Mouse (Mus musculus) cerebellum, adult 8-10 months (tissue): Measurements from ENCODE around the gene Mkln1.

Source experiments
- DNase-seq: peaks from one replicate; pipeline ENCODE4 v3.0.0; 2022

Gene Mkln1

DNA sequence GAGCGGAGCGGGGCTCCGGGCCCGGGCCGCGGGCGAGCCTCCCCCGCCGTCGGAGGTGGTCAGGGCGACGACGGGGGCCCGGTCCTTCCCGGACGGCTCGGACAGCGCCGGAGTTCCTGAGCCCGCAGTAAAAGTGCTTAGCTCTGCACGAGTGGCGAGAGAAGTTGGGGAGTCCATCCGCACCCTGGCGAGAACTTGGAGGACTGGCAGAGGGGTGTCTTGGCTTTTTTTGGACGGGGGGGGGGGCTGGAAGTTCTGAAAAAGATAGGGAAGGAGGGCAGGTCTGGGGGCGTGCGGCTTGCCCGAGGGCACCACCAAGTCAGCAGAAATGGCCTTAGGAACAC is 643 bp downstream of the Mkln1 start:
- no peak for DNase-seq

DNA sequence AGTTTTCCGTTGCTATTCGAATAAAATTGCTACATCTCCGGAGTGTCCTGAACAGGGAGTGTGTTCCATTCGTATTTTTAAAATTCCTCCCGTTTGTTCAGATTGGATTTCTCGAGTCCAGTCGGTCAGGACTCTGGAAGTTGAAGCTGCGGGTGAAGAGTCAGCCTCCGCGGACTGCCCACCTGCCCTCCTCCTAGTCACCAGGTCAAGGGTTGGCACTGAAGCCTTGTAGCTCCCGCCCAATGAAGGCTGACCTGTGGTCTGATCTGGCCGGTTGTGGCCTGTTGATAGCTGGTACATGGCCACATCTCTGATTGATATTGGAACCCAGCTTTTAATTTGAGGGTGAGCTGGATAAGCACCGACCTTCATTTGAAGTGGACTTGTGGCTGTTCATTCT is 1.0 kb downstream of the Mkln1 start:
- DNase-seq: peak; percentile 28

DNA sequence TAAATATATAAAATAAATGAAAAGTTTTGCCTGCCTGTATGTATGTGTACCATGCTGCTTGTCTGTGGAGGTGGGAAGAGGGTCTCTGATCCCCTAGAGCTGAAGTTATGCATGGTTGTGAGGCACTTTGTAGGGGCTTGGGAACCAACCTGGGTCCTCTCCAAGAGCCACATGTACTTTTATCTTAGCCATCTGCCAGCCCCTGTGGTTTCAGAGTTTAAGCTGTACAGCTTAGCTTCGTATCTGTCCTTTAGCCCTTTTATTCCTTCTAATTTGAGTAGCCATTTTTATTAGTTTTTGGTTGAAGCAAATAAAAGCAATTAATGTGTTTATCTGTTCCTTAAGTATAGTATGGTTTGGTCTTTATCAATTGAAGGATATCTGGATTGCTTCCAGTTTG is 12.5 kb downstream of the Mkln1 start:
- DNase-seq: no peak

DNA sequence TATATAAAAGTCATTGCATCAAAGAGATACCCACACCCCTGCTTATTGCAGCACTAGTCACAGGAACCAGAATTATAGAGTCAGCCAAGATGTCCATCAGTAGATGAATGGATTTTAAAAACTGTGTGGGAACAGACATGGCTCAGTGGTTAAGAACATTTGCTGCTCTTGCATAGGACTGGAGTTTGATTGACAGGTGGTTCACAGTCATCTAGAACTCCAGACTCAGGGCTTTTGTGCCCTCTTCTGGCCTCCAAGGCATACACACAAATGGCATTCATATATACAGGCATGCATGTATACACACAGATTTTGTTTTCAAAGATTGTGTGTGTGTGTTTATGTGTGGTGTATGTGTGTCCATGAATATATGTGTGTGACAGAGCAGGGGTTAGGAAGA is 14.0 kb downstream of the Mkln1 start:
- DNase-seq: no peak

DNA sequence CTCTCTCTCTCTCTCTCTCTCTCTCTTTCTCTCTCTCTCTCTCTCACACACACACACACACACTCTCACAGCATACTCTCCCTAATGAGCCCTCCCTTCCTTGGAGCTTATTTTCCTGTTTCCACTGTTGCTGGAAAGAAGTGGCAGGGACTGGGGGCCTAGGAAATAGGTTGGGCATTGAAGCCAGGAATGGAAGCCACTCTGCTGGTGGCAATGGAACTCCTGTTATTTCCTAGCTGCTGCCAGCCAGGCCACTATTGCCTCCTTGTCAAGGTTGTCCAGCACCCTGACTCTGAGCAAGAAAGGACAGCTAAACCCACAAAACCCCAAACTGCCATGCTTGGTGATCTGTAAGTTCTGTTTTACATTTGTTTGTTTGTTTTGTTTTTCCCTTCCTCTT is 15.0 kb downstream of the Mkln1 start:
- DNase-seq: no peak

DNA sequence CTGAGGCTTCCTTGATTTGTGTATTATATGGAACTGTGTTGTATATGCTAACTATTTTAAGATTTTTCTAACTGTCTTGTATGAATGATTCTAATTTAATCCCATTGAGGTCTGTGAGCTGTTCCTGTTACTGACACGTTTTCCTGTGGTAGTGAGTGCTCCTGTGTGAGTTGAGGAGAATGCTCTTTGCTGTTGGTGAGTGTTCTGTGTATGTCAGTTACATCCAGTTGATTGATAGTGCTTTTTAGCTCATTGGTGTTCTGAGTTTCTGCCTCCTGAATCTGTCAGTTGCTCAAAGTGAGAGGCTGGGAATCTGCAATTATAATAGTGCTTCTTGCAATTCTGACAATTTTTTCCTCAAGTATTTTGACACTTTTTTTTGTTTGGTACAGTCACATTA is 15.8 kb downstream of the Mkln1 start:
- no peak for DNase-seq

DNA sequence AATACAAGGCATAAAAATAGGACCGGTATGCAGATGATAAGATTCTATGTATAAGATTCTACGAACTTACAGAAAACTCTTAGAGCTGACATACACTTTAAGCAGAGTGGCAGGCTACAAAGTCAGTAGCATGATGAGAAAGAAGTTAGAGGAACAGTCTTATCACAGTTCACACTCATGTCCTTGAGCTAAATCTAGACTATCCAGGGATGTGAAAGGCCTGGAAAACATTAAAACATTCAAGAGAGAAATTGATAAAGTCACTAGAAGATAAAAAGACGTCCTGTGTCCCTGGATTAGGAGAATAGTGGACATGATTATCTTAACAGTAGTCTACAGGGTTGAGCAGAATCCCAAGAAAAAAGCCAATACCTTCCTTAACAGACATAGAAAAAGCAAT is 26.9 kb downstream of the Mkln1 start:
- DNase-seq: no peak

GRCm38 (mm10) chr6:31437264-31437663 is 38.7 kb downstream of the Mkln1 start:
- DNase-seq: no peak

GRCm38 (mm10) chr6:31445258-31445657 is 46.7 kb downstream of the Mkln1 start:
- no peak for DNase-seq

- DNase-seq: no peak
Measured at GRCm38 (mm10) chr6:31453735-31454134, 55.2 kb downstream of the Mkln1 start.

GRCm38 (mm10) chr6:31455376-31455775 is 56.8 kb downstream of the Mkln1 start:
- DNase-seq: no peak

DNA sequence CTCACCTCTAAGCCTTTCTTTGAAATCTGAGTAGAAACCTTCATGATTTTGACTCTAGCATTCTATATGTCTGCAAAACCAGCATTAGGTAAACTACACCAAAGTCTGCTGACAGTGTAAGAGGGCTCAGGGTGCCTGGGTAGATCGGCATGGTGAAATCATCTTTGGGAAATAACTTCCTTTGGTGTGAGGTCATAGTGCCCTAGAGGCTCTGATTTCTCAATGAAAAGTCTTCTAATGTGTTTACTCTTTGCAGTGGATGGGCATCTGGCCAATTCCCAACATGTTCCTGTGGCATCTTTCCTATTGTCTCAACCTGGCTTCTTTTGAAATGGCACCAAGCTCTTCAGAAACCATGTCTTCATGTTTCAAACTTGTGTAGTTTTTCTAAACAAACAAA is 58.5 kb downstream of the Mkln1 start:
- peak; percentile 19 for DNase-seq

- DNase-seq: no peak
Measured at GRCm38 (mm10) chr6:31469431-31469830, 70.9 kb downstream of the Mkln1 start.

DNA sequence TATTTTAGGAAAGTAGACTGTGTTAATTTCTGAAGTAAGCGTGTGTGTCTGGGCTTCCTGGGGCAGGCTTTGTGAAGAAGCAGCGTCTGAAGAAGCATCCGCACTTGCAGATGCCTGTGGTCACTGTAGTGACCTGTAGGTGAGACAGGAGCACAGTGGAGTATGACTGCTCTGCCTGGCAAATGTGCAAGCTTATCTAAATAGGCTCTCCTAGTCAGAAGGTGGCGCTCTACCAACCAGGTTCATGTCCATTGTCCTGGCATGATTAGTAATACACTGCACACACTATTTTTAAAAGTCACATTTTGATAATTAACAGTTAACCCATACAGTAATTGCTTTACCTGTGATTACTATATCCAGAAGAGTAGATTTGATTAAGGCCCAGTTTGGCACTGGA is 79.7 kb downstream of the Mkln1 start:
- no peak for DNase-seq

- no peak for DNase-seq
Measured at GRCm38 (mm10) chr6:31480008-31480407, 81.5 kb downstream of the Mkln1 start.

DNA sequence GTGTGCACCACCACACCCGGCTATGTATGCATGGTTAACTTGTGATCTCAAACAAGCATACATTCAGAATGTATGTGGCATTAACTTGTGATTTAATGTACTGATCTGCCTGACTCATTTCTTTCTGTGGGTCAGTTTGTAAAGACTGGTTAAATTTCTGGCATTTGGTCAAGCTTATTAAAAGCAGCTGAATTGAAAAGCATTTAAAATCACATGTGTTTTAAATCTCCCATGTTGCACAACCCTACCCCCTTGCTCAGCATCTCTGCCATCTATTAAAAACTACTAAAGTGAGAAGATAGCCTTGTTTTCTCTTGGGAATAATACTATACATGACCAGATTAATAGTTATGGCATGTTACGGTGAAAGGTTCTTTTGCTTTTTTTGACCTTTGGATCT is 88.1 kb downstream of the Mkln1 start:
- DNase-seq: no peak

DNA sequence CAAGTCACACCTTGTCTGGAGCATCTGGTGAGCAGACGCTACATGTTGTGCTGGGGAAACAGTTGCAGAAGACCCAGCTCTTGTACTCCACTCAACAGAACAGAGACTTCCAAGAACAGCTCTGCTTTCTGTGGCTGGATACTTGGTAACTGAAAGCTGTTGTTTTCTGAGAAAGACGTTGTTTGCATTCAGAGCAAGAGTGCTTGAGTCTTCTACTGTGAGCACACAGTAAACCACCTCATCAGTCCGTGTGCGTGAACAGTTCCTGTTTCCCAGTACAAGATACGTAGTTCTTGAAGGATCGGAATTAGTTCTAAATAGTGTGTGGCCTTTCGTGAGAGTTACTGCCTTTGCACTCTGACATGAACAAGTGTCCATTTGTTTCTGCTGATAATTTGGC is 91.4 kb downstream of the Mkln1 start:
- no peak for DNase-seq

GRCm38 (mm10) chr6:31495122-31495731 is 96.7 kb downstream of the Mkln1 start:
- DNase-seq: no peak

DNA sequence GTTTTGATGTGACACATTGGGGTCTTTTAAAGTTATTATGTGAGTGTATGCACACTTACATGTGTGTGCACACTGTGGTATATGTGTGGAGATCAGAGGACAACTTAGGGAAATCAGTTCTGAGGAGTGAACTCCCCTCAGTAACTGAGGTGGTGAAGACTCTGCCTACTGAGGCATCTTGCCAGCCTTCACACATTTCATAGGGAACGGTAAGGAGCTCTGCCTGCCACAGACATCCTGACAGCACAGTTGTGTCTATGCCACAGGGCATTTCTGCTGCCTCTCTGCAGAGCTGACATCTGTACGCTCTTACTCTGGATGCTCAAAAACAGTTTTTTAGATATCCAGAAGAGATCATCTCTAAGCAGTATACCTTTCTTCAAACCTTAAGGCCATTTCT is 97.7 kb downstream of the Mkln1 start:
- DNase-seq: no peak

GRCm38 (mm10) chr6:31499836-31500235 is 101.3 kb downstream of the Mkln1 start:
- DNase-seq: no peak

GRCm38 (mm10) chr6:31500260-31500659 is 101.7 kb downstream of the Mkln1 start:
- no peak for DNase-seq

DNA sequence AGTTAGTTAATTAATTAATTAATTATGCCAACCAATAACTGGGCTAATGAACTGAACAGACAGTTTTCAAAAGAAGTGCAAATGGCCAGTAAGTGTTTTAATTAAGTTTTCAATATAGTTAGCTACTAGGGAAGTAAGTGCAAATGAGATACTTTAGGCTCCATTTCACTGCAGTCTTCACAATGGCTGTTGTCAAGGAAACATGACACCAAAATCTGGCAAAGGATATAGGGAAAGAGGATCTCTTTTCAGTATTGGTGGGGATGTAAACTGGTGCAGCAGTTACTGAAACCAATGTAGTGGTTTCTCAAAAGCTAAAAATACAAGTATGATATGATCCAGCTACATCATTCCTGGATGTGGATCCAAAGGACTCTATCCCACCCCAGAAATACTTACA is 102.2 kb downstream of the Mkln1 start:
- no peak for DNase-seq

DNA sequence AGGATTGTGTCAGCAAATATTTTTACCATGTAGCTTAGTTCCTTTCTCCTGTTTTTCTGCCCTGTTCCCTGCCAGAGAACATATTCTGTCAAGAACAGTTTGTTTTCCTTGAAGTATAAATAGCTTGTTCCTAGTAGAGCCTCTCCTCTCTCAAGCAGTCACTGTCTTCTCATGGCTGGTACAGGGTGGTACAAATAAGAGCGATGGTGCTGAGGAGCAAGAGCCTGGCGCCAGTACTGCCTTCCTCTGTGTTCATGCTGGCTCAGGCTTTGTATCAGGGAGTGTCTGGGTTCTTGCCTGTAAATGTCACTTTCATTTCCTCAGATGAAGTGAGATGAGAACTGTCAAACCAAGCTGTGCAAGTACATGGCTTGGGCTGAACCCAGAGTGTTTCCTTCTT is 104.1 kb downstream of the Mkln1 start:
- no peak for DNase-seq

GRCm38 (mm10) chr6:31513726-31514125 is 115.2 kb downstream of the Mkln1 start:
- DNase-seq: no peak

GRCm38 (mm10) chr6:31517681-31518337 is 119.3 kb downstream of the Mkln1 start:
- DNase-seq: no peak
